Comparison of ENCODE assay signal across 30 mouse cellular contexts in the genomic region with DNA sequence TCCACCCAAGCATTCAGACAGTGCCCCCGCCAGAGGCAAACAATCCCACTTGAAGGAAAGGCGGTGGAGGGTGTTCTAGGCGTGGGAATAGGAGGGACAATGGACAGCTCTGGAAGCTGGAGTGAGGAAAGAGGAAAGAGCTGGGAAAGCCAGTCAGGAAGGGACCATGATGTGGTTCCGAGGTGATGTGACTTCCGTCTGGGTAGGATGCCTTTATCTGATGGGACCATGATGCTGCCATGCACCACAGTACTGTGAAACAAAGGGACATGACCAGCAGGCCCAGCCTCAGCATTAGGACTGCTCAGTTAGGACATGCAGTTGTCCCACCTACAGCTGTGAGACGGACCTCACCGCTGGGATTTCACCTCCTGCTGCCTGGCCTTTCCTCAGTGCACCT. TPM values are rescaled to one million over a fixed set of nuclear protein-coding genes. Genes with fewer than 3 reads are reported as not detected.
A peak's percentile ranks its signal among the peaks of the same experiment; 100 is the strongest.
DNase-seq lines count a peak whose midpoint lies in the region; ATAC-seq and TF ChIP-seq lines count a peak whose summit lies in the region.
"Had no signal": no experiment of that assay in that cellular context is flagged by ENCODE, and none has a peak within 500 bp of the region (broad histone marks: within the 10 kb centered on the region; RNA-seq: fewer than 3 reads in every experiment).

No protein-coding gene starts in this region.

- H3K27me3 ChIP-seq in kidney, adult 2 months (replicated peaks; ENCODE audit: control insufficient read depth, insufficient read depth, low read length) = no peaks in the 10 kb centered on the region
- H3K27me3 ChIP-seq in megakaryocyte, embryonic 14.5 days (replicated peaks) = peaks cover 14% of the 10 kb centered on the region
- H3K27me3 ChIP-seq: embryonic facial prominence, embryonic 15.5 days; heart, embryonic 12.5 days; midbrain, embryonic 13.5 days; neural tube, embryonic 15.5 days had no signal

- no peak overlapping the region for H3K27ac ChIP-seq in kidney, adult 2 months (ENCODE audit: insufficient read depth, low read depth, low read length)
- H3K27ac ChIP-seq in cortical plate, adult 2 months (ENCODE audit: insufficient read depth, low read length) = peak overlapping the region; percentile 13; the same call in 1 of the 2 replicates
- H3K27ac ChIP-seq: embryonic facial prominence, embryonic 10.5 days; embryonic facial prominence, embryonic 15.5 days; forebrain, embryonic 12.5 days; hindbrain, embryonic 14.5 days; kidney, embryonic 15.5 days; liver, embryonic 14.5 days; midbrain, embryonic 13.5 days; neural tube, embryonic 15.5 days; stomach, postnatal 0 days had no signal

- DNase-seq in kidney, adult 2 months = no peak
- no peak for DNase-seq in kidney, adult 9 months
- DNase-seq in lung, postnatal 36 days = peak; percentile 66
- no peak for DNase-seq in embryo, embryonic 11 days
- DNase-seq: adrenal gland, postnatal 14 days; cerebellum, adult 11-12 months; cerebellum, postnatal 10 days; gastrocnemius, postnatal 25 days; heart, adult 11 months; heart, postnatal 4 days; kidney, postnatal 25 days; right cerebral cortex, postnatal 25 days had no signal

- H3K4me1 ChIP-seq in kidney, adult 2 months (ENCODE audit: control insufficient read depth, insufficient read depth, low read length) = peaks cover 7% of the 10 kb centered on the region
- H3K4me1 ChIP-seq in megakaryocyte, embryonic 14.5 days = peaks cover 26% of the 10 kb centered on the region
- H3K4me1 ChIP-seq in cortical plate, adult 2 months (ENCODE audit: control insufficient read depth, insufficient read depth, low read length) = peaks cover 1% of the 10 kb centered on the region; the same call in 1 of the 2 replicates
- H3K4me1 ChIP-seq: forebrain, embryonic 12.5 days had no signal

- peak; percentile 12 for TF ChIP-seq POLR2A in kidney, adult 2 months (IDR thresholded peaks at IDR 0.05; ENCODE audit: low read depth, low read length)
- TF ChIP-seq POLR2A in cortical plate, adult 2 months (IDR thresholded peaks at IDR 0.05; ENCODE audit: extremely low read depth, insufficient read depth, low read length) = no peak

- ATAC-seq in megakaryocyte, adult 5-6 weeks (ENCODE audit: poor library complexity, severe bottlenecking) = no peak
- no peak for ATAC-seq in frontal cortex, adult (ENCODE audit: low TSS enrichment)
- ATAC-seq: CD4-positive, CD25-positive, alpha-beta regulatory T cell, adult 4 months; forebrain, postnatal 0 days; intestine, postnatal 0 days; midbrain, embryonic 13.5 days had no signal

- H3K36me3 ChIP-seq in kidney, adult 2 months (ENCODE audit: control insufficient read depth, insufficient read depth, low read length) = peaks cover 2% of the 10 kb centered on the region; the same call in 1 of the 2 replicates
- H3K36me3 ChIP-seq in megakaryocyte, embryonic 14.5 days (replicated peaks; ENCODE audit: low read length) = peaks cover 39% of the 10 kb centered on the region

- no peaks in the 10 kb centered on the region for H3K9me3 ChIP-seq in megakaryocyte, embryonic 14.5 days
- H3K9me3 ChIP-seq: embryonic facial prominence, embryonic 10.5 days; embryonic facial prominence, embryonic 15.5 days; forebrain, embryonic 12.5 days; heart, embryonic 12.5 days; kidney, embryonic 15.5 days; midbrain, embryonic 13.5 days; neural tube, embryonic 15.5 days had no signal

- H3K4me3 ChIP-seq in kidney, adult 2 months (ENCODE audit: insufficient read depth, low read depth, low read length) = no peak overlapping the region
- H3K4me3 ChIP-seq in megakaryocyte, embryonic 14.5 days (replicated peaks) = peak overlapping the region; percentile 31
- H3K4me3 ChIP-seq in cortical plate, adult 2 months (ENCODE audit: insufficient read depth, low read length) = no peak overlapping the region
- H3K4me3 ChIP-seq: embryonic facial prominence, embryonic 10.5 days; embryonic facial prominence, embryonic 15.5 days; forebrain, embryonic 12.5 days; heart, embryonic 12.5 days; kidney, embryonic 15.5 days; midbrain, embryonic 13.5 days; neural tube, embryonic 15.5 days had no signal

- WGBS in kidney, adult 2 months = 79% methylated on average over 7 of the region's 7 CpGs

- no peak for TF ChIP-seq CTCF in kidney, adult 2 months (conservative IDR thresholded peaks at IDR 0.05; ENCODE audit: insufficient read depth, insufficient read length, low read depth, low read length)
- TF ChIP-seq CTCF in cortical plate, adult 2 months (IDR thresholded peaks at IDR 0.05; ENCODE audit: extremely low read depth, insufficient read depth, low read length) = no peak

RNA-seq across cellular contexts. Expression of gene Tlr9, which starts 8.8 kb away (rescaled TPM):
- 2.0 and 4.2 TPM in 2 replicates for polyA plus RNA-seq in kidney, adult 2 months (2012; rRNA removed)
- polyA plus RNA-seq in megakaryocyte, embryonic 14.5 days (2012; ENCODE audit: insufficient read depth, low replicate concordance) = 0.63 and 2.3 TPM in 2 replicates
- 47.5 and 51.3 TPM in 2 replicates for total RNA-seq in megakaryocyte, adult 5-6 weeks (2015)
- total RNA-seq in megakaryocyte, adult 5-6 weeks (2017) = 7.4 and 10.9 TPM in 2 replicates
- 1.2 and 1.3 TPM in 2 replicates for polyA plus RNA-seq in cortical plate, adult 2 months (2012; rRNA removed)
- total RNA-seq: megakaryocyte-erythroid progenitor cell, adult 5-6 weeks had no signal
- polyA plus RNA-seq: CD4-positive, CD25-positive, alpha-beta regulatory T cell, adult 4 months; embryonic facial prominence, embryonic 10.5 days; forebrain, embryonic 12.5 days; heart, embryonic 12.5 days; midbrain, embryonic 13.5 days; neural tube, embryonic 15.5 days had no signal

RNA-seq across cellular contexts. Expression of gene Alas1, which starts 17.2 kb away (rescaled TPM):
- 315 and 343 TPM in 2 replicates for polyA plus RNA-seq in kidney, adult 2 months (2012; rRNA removed)
- 13.1 and 14.8 TPM in 2 replicates for polyA plus RNA-seq in megakaryocyte, embryonic 14.5 days (2012; ENCODE audit: insufficient read depth, low replicate concordance)
- 84.6 and 91.1 TPM in 2 replicates for total RNA-seq in megakaryocyte, adult 5-6 weeks (2015)
- 110 and 116 TPM in 2 replicates for total RNA-seq in megakaryocyte, adult 5-6 weeks (2017)
- 117 and 125 TPM in 2 replicates for polyA plus RNA-seq in cortical plate, adult 2 months (2012; rRNA removed)

RNA-seq across cellular contexts. Expression of gene Twf2, which starts 28.3 kb away (rescaled TPM):
- 24.4 and 29.7 TPM in 2 replicates for polyA plus RNA-seq in kidney, adult 2 months (2012; rRNA removed)
- polyA plus RNA-seq in megakaryocyte, embryonic 14.5 days (2012; ENCODE audit: insufficient read depth, low replicate concordance) = 149 TPM in 2 replicates
- 76.8 and 79.8 TPM in 2 replicates for total RNA-seq in megakaryocyte, adult 5-6 weeks (2015)
- total RNA-seq in megakaryocyte, adult 5-6 weeks (2017) = 109 and 110 TPM in 2 replicates
- polyA plus RNA-seq in cortical plate, adult 2 months (2012; rRNA removed) = 97.3 and 106 TPM in 2 replicates

RNA-seq across cellular contexts. Expression of gene Ppm1m, which starts 31.7 kb away (rescaled TPM):
- 28.5 and 32.6 TPM in 2 replicates for polyA plus RNA-seq in kidney, adult 2 months (2012; rRNA removed)
- 8.2 and 12.4 TPM in 2 replicates for polyA plus RNA-seq in megakaryocyte, embryonic 14.5 days (2012; ENCODE audit: insufficient read depth, low replicate concordance)
- 42.3 and 52.2 TPM in 2 replicates for total RNA-seq in megakaryocyte, adult 5-6 weeks (2015)
- 46.4 and 49.6 TPM in 2 replicates for total RNA-seq in megakaryocyte, adult 5-6 weeks (2017)
- polyA plus RNA-seq in cortical plate, adult 2 months (2012; rRNA removed) = 42.1 and 47.4 TPM in 2 replicates

RNA-seq across cellular contexts. Expression of gene Poc1a, which starts 49.6 kb away (rescaled TPM):
- 5.8 and 6.1 TPM in 2 replicates for polyA plus RNA-seq in kidney, adult 2 months (2012; rRNA removed)
- polyA plus RNA-seq in megakaryocyte, embryonic 14.5 days (2012; ENCODE audit: insufficient read depth, low replicate concordance) = 3.5 and 6.6 TPM in 2 replicates
- 26.7 and 37.1 TPM in 2 replicates for total RNA-seq in megakaryocyte, adult 5-6 weeks (2015)
- total RNA-seq in megakaryocyte, adult 5-6 weeks (2017) = 15.7 and 23.1 TPM in 2 replicates
- 32.6 and 34.8 TPM in 2 replicates for polyA plus RNA-seq in cortical plate, adult 2 months (2012; rRNA removed)
